Mouse (Mus musculus): ENCODE results near the gene Slc25a26.

Slc25a26 gene

DNA sequence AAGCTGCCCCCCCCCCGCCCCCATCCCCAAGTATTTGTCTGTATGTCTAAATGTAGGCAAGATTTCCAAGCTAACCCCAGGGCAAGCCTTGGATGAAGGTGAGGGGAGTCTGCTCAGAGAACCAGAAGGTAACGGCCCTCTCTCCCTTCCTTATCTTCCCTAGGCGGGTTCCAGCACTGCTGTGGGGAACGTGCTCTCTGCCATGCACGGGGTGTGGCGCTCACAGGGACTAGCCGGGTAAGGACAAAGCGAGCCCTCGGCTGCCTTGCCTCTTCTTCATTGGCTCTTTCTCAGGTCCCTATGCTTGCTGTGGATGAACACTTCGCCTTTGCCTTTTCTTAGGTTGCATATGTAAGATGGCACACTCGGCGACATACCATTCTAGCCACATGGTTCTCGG lies 98.9 kb downstream of the Slc25a26 start:
- no peak for DNase-seq (ENCODE audit: low spot score)

DNA sequence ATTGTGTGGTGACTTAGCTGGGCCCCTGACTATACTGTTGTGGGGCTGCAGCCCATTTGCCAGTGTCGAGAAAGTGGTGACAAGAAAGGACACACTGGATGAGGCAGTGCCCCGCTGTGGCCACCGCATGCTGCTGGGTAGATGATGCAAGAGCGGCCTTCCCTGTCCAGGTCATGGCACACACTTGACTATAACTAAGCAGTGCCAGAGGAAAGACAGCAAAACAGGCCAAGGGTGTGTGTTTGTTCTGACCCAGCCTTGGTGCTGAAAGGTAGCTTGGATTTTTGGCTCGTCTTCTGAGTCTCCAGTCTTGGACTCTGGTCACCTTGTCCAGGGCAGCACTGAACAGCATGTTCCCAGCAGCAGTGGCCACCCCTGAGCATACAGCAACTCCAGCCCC lies 101.0 kb downstream of the Slc25a26 start:
- DNase-seq (ENCODE audit: low spot score) = no peak

DNA sequence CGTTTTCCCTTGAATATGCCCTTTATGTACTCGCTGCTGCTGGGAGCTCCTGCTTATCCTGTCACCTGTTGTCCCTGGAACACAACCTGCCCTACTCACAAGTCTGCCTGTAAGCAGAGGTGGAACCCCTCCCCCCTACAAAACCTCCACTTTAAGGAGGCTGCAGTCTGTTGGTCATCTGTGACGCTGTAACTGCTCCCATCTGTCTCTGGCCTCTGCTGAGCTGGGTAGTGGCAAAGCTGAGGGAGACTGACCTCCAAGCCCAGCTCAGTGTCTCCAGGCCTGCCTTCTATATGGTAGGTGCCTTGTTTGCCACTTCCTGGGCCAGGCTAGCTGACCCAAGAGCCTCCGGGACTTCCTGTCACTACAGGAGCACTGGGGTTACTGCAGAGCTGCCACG lies 101.7 kb downstream of the Slc25a26 start:
- no peak for DNase-seq (ENCODE audit: low spot score)

DNA sequence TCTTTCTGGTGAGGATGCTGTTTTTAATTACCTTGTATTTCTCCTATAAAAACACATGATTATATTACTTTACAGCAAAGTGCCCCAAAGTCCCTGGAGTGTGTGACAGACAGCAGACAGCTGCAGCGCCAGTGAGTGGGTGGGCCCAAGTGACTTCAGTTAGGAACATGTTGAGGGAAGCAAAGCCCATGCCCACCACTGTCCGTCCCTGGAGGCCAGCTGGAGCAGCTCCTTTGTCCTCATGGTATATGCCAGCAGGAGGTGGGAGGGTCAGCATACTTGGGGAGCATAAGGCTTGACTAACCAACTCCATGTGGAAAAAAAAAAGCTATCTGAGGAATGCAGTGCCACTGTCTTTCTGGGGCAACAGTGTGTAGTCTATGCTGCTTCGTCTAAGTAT lies 103.9 kb downstream of the Slc25a26 start:
- DNase-seq (ENCODE audit: low spot score) = no peak

DNA sequence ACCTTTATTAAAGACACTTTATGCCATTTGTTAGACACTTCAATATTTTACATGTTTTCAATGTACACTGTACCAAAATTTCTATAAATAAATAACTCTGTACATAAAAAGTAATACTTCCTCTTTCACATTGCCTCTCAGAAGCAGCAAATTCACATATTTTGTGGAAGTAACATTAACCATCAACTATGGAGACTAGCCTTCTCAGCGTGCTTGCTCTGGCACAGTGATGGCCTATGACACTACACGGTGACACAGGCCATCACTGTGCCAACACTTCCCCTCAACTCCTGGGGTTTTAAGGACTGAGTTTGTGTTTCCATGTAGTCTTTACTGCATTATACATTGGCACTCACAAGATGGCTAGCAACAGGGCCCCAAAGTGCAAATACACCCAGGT lies 104.4 kb downstream of the Slc25a26 start:
- no peak for DNase-seq (ENCODE audit: low spot score)

DNA sequence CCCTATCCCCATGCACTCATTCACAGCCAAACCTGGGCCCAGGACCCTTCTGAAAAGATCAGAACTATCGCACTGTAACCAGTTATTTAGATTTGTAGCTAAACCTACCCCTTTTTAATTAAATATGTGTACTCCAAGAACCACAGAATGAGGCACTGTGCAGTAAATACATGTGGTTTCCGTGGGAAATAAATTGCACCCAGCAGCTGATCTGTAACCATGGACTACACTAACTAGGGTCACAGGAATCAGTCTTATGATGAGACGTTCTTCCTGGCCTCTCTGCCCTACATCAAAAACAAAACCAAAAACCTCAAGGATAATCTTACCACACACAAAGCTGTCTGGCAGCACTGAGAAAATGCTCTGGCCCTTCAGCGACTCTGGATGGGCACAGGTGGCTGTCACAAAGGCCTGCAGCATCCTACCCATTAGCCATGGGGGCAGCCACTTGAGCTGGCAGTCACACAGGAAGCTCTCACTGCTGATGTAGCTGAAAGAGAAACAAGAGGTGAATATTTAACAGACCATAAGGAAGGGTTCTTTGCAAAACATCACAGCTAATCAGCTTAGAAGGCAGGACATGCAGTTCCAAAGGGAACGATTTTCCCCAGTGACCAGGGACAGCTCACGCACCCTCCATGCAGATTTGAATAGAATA lies 113.2 kb downstream of the Slc25a26 start:
- DNase-seq (ENCODE audit: low spot score) = no peak

DNA sequence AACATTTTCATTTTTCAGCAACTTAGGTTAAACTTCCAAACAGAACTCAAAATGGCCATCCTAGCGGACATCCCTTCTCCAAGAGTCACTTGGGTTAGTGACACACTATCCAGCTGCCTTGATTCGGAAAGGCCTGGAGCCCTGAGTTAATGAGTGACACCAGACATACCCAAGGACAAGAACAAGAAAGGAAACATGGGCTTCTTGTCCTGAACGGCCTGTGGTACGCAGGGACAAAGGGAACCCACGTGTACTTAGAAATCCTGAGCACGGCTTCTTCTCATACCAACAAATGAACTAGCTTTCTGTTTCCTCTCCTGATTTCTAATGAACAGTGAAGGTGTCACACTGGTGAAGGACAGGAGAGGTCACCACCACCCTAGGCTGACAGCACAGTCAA lies 114.2 kb downstream of the Slc25a26 start:
- no peak for DNase-seq (ENCODE audit: low spot score)

DNA sequence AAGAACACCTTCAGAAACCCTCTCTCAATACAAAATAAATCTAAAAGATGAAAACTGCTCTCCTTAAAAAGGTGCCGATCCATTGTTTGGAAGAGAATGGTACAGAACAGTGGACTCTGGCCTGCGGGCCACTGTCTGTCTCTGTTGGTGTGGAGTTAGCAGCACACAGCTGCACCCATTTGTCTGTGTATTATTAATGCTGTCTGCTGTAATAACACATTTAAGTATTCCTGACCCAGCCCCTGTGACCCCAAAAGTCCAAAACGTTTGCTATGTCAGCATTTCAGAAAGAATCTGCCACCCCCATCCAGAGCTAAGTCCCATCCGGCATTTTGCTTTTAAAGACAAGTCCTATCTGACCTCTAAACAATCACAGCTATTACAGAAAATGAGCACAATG lies 115.8 kb downstream of the Slc25a26 start:
- DNase-seq (ENCODE audit: low spot score) = no peak

DNA sequence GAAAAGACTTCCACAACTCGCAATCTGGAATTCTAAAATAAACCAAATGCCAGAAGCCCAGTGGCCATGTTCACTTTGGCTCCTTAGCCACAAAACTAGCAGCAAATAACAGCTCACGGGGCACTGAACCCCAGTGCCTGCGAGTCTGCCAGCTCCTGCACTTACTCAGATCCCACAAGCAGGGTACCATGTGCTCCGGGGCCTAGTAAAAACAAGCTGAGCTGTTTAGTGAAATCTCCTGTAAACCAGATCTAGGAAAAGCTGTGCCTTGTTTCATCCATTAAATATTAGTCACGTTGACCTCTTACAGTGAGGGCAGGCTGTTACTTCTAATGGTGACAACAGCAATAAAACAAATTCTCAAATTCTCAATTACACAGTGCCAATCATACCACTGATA lies 118.5 kb downstream of the Slc25a26 start:
- no peak for DNase-seq (ENCODE audit: low spot score)

DNA sequence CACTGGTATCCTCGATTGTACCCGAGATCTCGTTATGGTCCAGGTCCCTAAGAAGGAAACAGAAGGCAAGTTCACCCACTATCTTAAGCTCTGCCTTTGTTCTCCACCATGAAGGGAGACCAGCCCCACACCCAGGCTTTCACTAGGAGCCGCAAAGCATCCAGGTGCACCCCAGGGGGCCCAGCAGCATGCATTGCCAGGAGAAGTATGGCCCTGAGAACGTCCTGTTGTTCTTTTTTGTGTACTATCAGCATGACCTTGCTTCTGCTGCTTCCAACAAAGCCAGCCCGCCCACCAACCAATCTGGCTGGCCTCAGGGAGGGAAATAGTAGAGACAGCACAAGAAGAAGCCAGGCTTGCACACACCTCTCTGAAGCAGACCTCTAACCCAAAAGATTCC lies 120.2 kb downstream of the Slc25a26 start:
- no peak for DNase-seq (ENCODE audit: low spot score)

DNA sequence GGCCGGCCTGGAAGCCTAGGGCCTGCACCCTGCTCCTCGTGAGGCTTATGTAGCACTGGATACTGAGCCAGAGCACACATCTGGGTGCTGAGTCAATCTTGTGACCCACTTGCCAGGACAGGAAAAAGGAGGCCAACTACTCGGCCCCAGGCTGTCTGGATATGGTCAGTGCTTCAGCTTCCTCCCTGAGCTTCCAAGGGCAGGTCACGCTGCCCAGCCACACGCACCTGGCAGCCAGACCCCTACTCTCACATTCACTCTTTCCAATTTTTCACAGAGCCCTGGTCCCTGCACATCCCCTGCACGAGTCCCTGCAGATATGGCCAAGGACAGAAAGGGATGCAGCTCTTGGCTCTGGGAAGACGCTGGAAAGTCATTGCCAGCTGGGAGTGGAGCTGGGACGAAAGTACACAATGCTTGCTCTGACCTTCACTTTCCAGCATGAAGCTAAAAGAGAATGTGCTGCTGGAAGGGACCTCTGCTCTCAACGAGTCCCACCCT lies 120.7 kb downstream of the Slc25a26 start:
- DNase-seq (ENCODE audit: low spot score) = peak; percentile 34

DNA sequence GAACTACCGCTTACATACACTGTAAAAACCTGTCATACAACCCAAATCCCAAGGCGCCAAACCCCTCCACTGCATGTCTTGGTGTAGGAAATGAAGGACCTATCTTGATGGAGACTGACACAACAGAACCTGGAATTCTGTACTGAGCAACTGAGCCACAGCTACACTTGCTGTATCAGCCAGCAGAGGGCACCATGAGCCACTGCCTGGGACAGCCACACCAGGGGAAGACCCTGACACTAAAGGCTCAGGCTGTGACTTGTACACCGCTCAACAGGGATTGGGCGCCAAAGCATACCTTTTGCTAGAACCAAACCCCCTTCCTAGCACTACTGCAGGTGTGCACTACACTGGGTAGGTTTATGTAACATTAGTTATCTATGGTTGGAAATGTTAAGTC lies 122.9 kb downstream of the Slc25a26 start:
- peak; percentile 68 for DNase-seq (ENCODE audit: low spot score)

DNA sequence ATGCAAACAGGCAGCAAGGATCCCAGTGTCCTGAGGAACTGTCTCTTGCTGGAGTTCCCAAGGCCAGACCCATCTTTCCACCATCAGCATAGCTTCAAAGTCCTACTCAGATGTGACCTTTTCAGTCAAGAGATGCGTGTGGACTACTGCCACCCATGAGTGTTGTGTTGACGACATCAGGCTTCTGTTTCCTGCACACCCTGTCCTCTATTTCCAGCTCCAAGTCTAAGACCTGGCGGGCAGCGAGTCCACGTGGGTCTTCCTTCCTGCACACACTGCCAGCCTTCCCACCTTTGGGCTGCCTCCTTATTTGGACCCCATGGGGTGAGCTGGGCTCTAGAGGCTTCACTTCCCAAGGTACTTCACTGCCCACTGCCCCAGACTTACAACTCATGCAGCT lies 124.4 kb downstream of the Slc25a26 start:
- DNase-seq (ENCODE audit: low spot score) = no peak

DNA sequence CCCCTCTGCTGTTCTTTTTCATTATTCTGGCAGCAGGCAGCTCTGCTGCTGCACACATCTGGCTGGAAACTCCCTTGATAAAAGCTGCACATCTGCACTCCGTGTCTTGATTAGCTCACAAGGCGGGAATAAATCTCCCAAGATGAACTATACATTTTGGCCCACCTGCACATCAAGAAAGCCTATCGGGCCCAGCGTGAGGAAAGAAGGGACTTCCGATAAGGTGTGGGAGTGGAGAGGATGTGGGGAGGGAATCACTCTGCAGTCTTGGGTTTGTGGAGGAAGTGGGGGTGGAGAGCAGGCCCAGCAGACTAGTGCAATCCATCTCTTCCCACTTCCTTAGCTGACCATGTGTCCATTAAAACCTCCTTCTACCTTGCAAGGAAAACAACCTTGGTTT lies 125.8 kb downstream of the Slc25a26 start:
- no peak for DNase-seq (ENCODE audit: low spot score)

DNA sequence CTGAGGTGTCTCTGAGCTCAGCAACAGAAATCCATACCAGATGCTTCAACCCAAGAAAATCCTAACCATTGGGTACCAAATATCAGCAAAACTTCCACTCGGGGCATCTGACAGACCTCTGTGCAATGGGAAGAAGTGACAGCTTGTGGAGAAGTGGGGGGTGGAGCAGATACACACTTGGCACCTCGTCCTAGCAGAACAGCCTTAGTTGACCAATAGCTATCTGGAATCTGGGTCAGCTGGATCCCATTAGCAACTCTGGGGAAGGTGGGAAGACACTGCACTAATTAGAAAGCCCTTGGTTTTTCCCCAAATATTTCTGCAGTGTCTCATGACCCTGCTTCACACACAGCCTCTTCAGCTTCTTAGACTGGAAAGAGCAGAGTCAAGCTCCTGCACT lies 126.7 kb downstream of the Slc25a26 start:
- DNase-seq (ENCODE audit: low spot score) = no peak

DNA sequence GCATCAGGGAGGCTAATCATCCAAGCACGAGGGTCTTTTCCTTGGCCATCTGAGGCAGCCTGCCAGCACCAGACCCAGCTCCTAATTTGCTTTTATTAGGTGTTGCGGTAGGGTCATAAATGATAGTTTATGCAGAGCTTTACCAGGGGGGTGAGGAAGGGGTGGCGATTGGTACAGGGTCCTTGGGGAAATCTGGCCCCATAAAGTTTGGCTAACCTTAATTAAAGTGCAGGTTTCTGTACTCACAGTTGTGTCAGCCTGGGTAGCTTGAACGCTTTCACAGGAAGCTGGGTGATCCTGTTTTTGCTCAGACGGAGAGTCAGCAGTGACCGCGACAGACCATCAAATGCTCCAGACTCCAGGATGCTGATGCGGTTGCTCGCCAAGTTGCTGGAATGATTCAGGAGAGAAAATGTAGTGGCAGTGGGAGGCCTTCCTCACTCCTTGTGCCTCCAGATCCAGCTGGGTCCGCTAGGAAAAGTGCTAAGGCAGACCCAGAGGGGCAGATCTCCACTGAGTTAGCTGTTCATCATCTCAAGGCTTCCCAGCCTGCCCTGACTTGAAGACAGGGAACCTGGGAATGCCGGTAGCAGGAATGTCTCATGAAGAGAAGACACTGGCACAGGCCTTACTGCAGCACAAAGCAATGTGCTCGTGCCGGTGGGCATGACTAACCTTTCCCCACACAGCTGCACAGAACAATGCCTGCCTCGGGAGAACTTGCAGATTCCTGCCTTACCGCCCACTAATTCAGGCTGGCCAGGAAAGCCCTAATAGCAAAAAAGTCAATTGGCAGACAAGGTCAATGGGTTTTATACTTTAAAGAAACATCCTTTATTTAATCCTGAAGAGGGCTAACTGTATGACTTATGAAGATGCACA lies 127.8 kb downstream of the Slc25a26 start:
- no peak for DNase-seq (ENCODE audit: low spot score)

DNA sequence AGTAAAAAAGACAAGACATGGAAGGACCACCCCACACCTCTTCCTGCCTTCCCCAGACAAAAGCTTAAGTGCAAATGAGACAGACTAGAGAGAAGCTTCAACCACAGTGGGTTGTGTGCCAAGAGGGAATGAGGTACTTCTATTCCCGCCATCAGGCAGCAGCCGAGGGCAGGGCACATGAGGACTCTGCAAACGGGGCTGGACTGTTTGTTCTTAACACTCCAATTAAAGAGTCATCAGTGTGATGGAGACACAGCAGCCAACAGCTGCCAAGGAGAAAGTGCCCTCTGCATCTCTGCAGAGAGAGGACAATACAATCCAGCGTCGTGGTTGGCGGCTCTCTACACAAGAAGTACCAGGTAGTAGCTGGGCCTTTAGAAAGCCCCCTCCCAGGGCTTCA lies 128.7 kb downstream of the Slc25a26 start:
- DNase-seq (ENCODE audit: low spot score) = no peak

DNA sequence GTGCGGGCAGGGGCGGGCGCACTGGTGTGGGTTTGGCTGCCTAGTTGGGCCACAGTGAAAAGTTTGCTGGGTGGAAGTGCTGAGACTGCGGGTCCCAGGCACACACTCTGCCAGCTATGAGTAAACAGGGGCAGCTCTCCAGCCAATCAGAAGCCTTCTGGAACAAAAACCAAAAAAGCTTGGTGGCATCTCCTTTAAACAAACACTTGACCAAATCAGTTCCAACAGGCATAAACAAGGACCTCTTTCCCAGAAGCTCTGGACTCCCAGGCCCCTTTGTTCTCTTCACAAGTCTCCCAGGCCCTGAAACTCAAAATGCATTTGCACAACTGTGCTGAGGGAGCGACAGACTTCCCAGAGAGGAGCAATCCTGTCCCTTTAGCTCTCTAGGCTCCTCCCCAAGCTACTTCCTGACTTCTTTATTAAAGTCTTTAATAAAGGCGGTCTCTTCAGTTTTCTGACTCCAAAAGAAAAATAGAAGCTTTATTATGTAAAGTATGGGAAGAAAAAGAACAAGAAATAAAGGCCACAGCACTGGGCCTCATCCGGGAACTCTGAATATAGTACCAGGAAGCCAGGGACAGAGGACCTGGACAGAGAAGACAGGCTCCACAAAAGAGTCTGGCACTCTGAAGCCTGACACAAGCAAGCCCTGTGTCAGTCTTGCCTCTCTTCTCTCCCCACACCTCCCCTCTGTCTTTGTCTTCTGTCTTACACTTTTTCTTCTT lies 131.1 kb downstream of the Slc25a26 start:
- no peak for DNase-seq (ENCODE audit: low spot score)

DNA sequence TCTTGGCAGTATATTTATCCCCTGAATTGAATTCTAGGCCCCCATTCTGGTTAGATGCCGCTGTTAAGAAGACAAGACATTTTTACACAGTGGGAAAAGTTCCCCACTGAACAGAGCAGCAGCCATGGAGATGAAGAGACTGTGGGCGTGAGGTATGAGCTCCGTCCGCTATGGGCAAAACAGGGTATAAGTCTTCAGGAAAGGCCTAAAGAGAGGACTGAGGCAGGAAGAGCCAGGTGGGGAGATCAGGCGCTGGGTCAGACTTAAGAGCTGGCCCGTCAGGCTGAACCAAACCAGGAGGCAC lies 131.6 kb downstream of the Slc25a26 start:
- DNase-seq (ENCODE audit: low spot score) = no peak

DNA sequence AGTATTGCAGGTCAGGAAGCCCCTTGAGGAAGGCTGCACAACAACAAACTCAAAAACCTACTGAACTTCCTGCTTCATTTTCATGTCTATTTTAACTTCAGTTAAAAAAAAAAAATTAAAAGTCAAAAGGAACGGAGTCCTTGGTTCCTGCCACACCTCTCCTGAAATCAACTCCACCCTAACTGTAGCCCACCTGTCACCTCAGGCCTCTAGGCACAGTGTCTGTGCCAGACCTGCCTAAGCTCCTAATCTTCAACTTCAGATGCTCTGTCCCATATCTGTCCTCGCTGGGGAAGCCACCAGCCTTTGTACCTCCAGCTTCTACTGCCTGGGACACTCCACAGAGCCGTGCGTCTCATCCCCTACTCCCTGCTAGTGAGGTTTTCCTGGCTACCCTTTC lies 134.1 kb downstream of the Slc25a26 start:
- no peak for DNase-seq (ENCODE audit: low spot score)

DNA sequence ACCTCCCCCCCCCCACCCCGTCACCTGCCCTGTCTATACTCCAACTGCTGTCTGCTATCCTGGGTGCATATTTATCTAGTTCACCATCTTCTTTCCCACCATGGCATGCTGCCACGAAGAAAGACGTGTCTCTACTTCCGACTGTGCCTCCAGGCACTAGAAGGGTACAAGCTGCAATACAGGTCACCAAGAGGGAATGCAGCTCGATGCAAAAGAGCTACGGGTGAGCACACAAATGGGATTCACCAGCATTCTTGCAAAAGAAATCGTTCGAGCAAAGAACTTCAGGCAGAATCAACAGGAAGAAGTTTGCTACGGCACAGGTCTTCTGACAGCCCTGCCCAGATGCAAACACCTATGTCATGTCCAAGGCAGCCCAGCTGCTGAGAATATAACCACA lies 134.6 kb downstream of the Slc25a26 start:
- no peak for DNase-seq (ENCODE audit: low spot score)

DNA sequence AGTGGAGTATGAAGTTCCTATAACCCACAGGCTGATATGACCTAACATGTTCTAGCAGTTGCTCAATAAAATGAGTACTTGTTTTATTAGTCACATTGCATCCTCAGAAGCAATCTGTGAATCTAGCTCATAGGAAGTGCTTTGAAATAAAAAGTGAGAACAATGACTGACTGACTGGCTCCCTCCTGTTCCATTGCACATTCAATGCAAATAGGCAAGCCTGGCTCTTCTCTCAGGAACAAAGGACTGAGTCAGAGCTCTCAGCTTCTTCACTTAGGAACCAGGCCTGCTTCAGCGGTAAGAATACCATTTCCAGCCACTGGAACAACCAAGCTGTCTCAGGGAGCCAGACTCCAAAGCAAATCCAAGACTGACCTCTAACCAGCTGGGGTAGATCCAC lies 135.2 kb downstream of the Slc25a26 start:
- no peak for DNase-seq (ENCODE audit: low spot score)

DNA sequence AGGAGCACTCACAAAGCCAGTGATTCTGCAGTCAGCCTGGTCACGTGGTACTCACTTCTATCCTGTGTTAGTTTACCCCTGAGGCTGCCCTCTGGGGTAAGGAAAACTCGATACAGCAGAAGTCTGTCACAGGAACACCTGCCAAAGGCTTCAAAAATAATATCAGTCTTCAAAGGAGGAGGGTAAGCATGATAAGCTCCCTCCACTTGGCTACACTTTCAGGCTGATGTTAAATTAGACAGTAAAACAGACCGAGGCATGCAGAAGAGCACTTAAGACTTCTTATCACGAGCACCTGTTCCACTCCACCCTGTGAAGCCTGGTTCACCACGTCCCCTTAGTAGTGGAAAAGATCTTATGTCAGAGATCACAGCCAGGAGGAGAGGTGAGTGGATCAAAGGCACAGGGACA lies 136.9 kb downstream of the Slc25a26 start:
- DNase-seq (ENCODE audit: low spot score) = no peak
